Mouse (Mus musculus) intestine, embryonic 16.5 days (tissue): ENCODE measurements around the gene Gm20388. TPM values are rescaled to one million over a fixed set of nuclear protein-coding genes. Genes with fewer than 3 reads are reported as not detected.

ENCODE experiments used
- ATAC-seq: fragments of 200-750 bp; cut with Nextera tagmentation; 2 replicates; pipeline ENCODE4 v1.8.0; 2017; ENCODE audit warnings: moderate TSS enrichment, moderate library complexity
- H3K27ac ChIP-seq: fragments of 300-500 bp; sonication (generic); 2 replicates; pipeline ENCODE4 v1.5.1; 2014; ENCODE audit warnings: mild to moderate bottlenecking, low read length
- H3K27me3 ChIP-seq: fragments of 300-500 bp; sonication (generic); replicated peaks from 2 replicates; pipeline ENCODE4 v1.6.1; 2014; ENCODE audit warnings: low read length, control low read depth, mixed read lengths; ENCODE audit not compliant: control insufficient read depth, insufficient read depth
- H3K36me3 ChIP-seq: fragments of 300-500 bp; sonication (generic); 2 replicates; pipeline ENCODE4 v1.6.1; 2014; ENCODE audit warnings: low read length, control low read depth; ENCODE audit not compliant: control insufficient read depth, insufficient read depth
- H3K4me1 ChIP-seq: fragments of 300-500 bp; sonication (generic); 2 replicates; pipeline ENCODE4 v1.6.1; 2014; ENCODE audit warnings: low read length, control low read depth, mixed read lengths; ENCODE audit not compliant: control insufficient read depth, insufficient read depth
- H3K4me2 ChIP-seq: fragments of 300-500 bp; sonication (generic); 2 replicates; pipeline ENCODE4 v1.6.1; 2014; ENCODE audit warnings: low read depth, low read length, control low read depth
- H3K4me3 ChIP-seq: fragments of 300-500 bp; sonication (generic); 2 replicates; pipeline ENCODE4 v1.5.1; 2014; ENCODE audit warnings: mild to moderate bottlenecking, low read length
- H3K9ac ChIP-seq: fragments of 300-500 bp; sonication (generic); 2 replicates; pipeline ENCODE4 v1.6.1; 2014; ENCODE audit warnings: low read depth, low read length
- H3K9me3 ChIP-seq: fragments of 300-500 bp; sonication (generic); 2 replicates; pipeline ENCODE4 v1.6.1; 2016; ENCODE audit warnings: low read length, control low read depth; ENCODE audit not compliant: control insufficient read depth
- WGBS: fragments of 180-500 bp; shearing (Covaris S2); extraction: QIAGEN DNeasy Blood & Tissue Kit; methylation state at CpG from one replicate; pipeline ENCODE4 v1.1.7; 2014; 5-methylcytosine and 5-hydroxymethylcytosine counted together
- polyA plus RNA-seq: library from polyadenylated mRNA; unstranded; fragments of >200 nt; fragmentation: Nextera tagmentation; extraction: Ambion mirVana; gene quantifications from 2 replicates; pipeline ENCODE4 v1.2.1, GENCODE M21; 2015

The Gm20388 gene
- polyA plus RNA-seq, 1 experiment from 2014 or later: 5.8 TPM

DNA sequence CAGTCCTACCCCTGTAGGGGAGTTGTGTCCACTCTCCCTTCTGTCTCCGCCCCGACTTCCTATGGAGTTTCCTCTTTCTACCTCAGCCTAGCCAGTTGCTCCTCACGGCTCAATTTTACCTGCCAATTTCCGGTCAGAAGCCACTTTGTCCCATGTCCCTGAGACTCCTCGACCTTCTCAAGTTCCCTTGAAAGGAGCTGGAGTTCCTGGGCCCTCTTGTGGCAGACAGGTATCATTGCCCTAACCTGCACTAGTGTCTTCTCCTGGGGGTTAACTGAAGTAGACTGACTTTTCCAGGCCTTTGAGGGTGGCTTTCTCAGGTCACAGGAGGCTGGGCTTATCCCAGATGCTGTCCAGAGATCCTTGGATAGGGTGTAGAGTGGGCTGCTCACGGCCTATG is 897.1 kb downstream of the Gm20388 start:
- no peaks in the 10 kb centered on the region for H3K36me3 ChIP-seq
- H3K4me2 ChIP-seq: no peak overlapping the region
- peaks cover 7% of the 10 kb centered on the region for H3K4me1 ChIP-seq
- no peak overlapping the region for H3K4me3 ChIP-seq
- H3K9ac ChIP-seq: no peak overlapping the region
- no peaks in the 10 kb centered on the region for H3K9me3 ChIP-seq
- H3K27ac ChIP-seq: no peak overlapping the region
- 50% methylated on average over 6 of the region's 6 CpGs for WGBS
- no peaks in the 10 kb centered on the region; the same call in 1 of the 2 replicates for H3K27me3 ChIP-seq
- 0 out of 2 replicates have a peak, but pooled peaks have one; percentile 18 for ATAC-seq

DNA sequence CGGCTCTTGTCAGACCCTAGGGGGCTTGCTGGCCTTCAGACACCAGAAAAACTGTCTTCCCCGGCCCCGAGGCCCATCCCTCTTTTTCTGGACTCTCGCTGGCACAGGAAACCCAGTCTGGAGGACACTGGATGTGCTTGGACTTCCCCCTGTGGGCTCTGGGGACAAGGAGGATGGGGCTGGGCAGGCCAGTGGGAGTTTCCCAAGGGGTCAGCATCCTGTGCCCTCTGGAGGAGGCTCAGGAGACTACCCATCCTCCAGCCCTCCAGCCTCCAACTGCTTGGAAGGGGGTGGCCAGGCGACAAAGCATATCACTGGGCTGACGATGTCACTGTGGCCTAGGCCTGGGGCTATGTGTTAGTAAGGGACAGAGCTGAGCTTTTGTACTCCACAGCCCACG is 898.4 kb downstream of the Gm20388 start:
- Histone ChIP-seq H3K9me3 (no peaks in the 10 kb centered on the region), H3K9ac (no peak overlapping the region), H3K4me3 (no peak overlapping the region), H3K27ac (no peak overlapping the region), H3K36me3 (no peaks in the 10 kb centered on the region), H3K27me3 (no peaks in the 10 kb centered on the region; the same call in 1 of the 2 replicates), H3K4me2 (no peak overlapping the region), H3K4me1 (peaks cover 8% of the 10 kb centered on the region)
- no peak for ATAC-seq
- WGBS: 64% methylated on average over 7 of the region's 7 CpGs

DNA sequence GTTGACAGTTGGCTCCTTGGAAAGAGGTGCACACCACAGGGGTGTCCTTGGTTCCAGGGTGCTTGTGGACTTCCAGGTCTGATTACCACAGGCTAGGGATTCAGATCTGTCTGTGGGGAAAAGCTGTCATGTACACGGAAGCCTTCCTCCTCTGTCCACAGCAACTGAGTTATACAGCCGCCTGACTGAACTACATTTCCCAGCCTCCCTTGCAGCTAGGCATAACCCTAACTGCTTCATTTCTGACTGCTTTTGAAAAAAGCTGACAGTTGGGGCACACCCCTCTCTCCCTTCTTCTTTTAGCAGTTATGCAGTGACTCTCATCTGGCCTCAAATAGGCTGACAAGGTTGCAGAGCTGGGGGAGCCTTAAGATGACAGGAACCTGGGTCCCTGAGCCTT is 901.3 kb downstream of the Gm20388 start:
- WGBS: 60% methylated on average over 2 of the region's 2 CpGs
- no peak for ATAC-seq
- H3K9ac ChIP-seq: no peak overlapping the region
- peaks cover 4% of the 10 kb centered on the region; the same call in 1 of the 2 replicates for H3K4me1 ChIP-seq
- no peak overlapping the region for H3K4me3 ChIP-seq
- no peak overlapping the region for H3K27ac ChIP-seq
- no peaks in the 10 kb centered on the region; the same call in 1 of the 2 replicates for H3K27me3 ChIP-seq
- H3K36me3 ChIP-seq: no peaks in the 10 kb centered on the region
- H3K9me3 ChIP-seq: no peaks in the 10 kb centered on the region
- H3K4me2 ChIP-seq: no peak overlapping the region

DNA sequence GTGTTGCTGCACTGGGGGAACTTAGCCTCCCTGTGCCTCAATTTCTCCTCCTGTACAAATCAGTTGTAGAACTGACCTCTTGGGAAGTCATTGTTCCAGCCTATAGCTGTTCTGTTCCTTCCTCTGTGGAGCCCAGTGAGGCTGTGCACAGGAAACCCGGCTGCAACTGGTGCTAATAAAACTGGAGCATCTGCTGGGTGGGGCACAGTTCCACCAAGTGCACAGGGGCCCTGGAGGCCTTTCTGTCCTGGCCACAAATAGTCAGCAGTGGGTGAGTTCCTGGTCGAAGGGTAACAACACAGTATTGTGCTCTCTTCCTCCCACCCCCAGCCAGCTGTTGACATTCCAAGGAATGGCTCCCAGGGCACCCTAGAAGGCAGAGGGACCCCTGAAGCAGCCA is 902.4 kb downstream of the Gm20388 start:
- peak; percentile 60; the same call in 1 of the 2 replicates for ATAC-seq
- 55% methylated on average over 2 of the region's 2 CpGs for WGBS
- Histone ChIP-seq H3K4me3 (no peak overlapping the region), H3K4me2 (no peak overlapping the region), H3K9me3 (no peaks in the 10 kb centered on the region), H3K27me3 (no peaks in the 10 kb centered on the region; the same call in 1 of the 2 replicates), H3K27ac (no peak overlapping the region), H3K4me1 (peaks cover 4% of the 10 kb centered on the region; the same call in 1 of the 2 replicates), H3K9ac (no peak overlapping the region), H3K36me3 (no peaks in the 10 kb centered on the region)

DNA sequence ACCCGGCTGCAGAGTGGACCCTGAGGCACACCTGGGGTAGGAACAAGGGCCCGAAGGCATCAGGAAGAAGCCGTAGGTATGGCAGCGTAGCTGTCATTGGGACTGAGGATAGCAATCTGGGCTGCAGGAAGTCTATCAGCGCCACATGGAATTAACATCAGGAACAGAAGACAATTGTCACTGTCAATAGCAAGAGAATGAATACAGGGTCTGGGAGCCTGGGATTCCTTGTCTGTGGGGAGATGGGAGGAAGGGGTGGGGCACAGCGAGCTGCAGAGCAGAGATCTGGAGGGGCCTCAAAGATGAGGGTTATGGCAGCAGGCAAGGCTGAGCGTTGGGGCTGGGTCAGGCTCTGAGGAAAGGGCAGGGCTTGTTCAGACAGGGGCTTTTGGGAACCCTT is 903.2 kb downstream of the Gm20388 start:
- ATAC-seq: no peak
- no peak overlapping the region for H3K27ac ChIP-seq
- no peaks in the 10 kb centered on the region for H3K36me3 ChIP-seq
- H3K4me3 ChIP-seq: no peak overlapping the region
- WGBS: 80% methylated on average over 7 of the region's 7 CpGs
- H3K4me1 ChIP-seq: peaks cover 4% of the 10 kb centered on the region; the same call in 1 of the 2 replicates
- H3K4me2 ChIP-seq: no peak overlapping the region
- no peaks in the 10 kb centered on the region; the same call in 1 of the 2 replicates for H3K27me3 ChIP-seq
- H3K9me3 ChIP-seq: no peaks in the 10 kb centered on the region
- H3K9ac ChIP-seq: no peak overlapping the region

DNA sequence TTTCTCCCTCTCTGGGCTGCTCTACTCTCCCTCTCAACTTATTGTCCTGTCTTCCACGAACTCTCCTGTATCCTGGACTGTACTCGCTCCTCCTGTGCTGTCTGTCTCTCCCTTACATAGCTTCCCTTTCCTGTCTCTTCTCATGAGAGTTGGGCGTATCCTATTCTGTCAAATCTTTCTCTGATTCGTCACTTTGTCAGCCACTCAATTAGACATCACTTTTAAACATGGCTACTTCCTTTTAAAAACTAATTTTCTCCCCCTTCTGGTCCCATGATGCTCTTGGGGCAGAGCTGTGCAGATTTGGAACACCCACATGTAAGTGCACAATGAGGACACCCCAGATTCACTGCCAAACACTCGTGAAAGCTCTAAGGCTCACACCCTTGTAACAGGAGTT is 905.7 kb downstream of the Gm20388 start:
- no peak for ATAC-seq
- Histone ChIP-seq H3K4me3 (no peak overlapping the region), H3K36me3 (no peaks in the 10 kb centered on the region), H3K4me1 (peaks cover 4% of the 10 kb centered on the region; the same call in 1 of the 2 replicates), H3K27me3 (no peaks in the 10 kb centered on the region), H3K4me2 (no peak overlapping the region), H3K9me3 (peaks cover 3% of the 10 kb centered on the region; the same call in 1 of the 2 replicates), H3K9ac (no peak overlapping the region), H3K27ac (no peak overlapping the region)
- 82% methylated on average over 5 of the region's 5 CpGs for WGBS

DNA sequence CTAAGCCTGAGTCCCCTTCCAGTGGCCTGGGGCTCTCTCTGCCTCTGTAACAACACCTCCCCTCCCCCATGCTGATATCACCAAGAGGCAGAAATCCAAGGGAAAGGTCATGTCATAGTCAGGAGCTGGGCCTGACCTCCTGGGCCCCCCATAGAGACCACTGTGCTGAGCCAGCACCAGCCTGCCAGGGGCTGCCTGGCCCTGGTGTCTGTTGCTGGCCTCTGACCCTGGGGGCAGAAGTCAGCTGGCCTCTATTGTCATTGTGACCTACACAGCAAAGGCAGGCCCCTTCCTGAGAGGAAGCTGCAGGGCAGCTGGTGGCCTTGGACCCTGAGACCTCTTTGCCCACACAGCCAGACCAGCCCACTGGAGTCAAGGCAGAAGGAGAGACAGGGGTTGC is 909.3 kb downstream of the Gm20388 start:
- no peak overlapping the region for H3K4me2 ChIP-seq
- H3K27me3 ChIP-seq: no peaks in the 10 kb centered on the region
- H3K36me3 ChIP-seq: no peaks in the 10 kb centered on the region
- peaks cover 3% of the 10 kb centered on the region for H3K9me3 ChIP-seq
- no peak overlapping the region for H3K27ac ChIP-seq
- peaks cover 5% of the 10 kb centered on the region for H3K4me1 ChIP-seq
- no peak overlapping the region for H3K9ac ChIP-seq
- no peak for ATAC-seq
- no peak overlapping the region for H3K4me3 ChIP-seq

DNA sequence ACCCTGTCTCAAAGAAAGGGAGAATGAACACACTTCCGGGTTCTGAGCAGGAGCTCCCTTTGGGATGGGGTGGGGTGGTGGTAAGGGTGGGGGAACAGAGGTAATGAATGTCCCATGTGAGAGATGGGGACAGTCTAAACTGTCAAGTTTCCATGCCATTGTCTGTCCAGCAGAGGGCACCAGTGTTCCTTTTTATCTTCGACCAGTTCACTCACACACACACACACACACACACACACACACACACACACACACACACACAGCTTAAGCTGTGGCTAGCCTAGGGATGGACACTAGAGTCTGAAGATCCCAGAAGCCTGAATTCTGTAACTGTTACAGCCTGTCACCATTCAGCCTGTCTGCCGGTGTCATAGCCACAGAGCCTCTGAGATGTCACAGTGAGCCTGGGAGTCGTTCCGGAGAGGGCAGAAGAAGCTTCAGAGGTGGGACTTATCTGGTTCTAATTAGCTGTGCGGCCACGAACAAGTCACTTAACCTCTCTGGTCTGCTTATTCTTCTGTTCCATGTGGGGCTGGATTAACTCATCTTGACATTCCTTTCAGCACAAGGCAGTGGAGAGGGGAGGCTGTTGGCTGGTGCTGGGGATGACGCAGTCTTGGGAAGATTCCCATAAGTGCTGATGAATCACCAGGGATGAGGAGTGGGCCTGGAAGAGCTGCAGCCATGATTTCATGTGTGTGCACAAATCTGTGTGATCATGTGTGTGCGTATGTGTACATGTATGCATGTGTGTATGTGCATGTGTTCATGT is 910.9 kb downstream of the Gm20388 start:
- Histone ChIP-seq H3K9me3 (peaks cover 3% of the 10 kb centered on the region), H3K4me1 (peaks cover 5% of the 10 kb centered on the region), H3K4me2 (0 out of 2 replicates have a peak overlapping the region, but pooled peaks have one; percentile 16), H3K9ac (no peak overlapping the region), H3K27ac (peak overlapping the region; percentile 46), H3K36me3 (no peaks in the 10 kb centered on the region), H3K4me3 (no peak overlapping the region), H3K27me3 (0 out of 2 replicates have a peak, but pooled peaks cover 4% of the 10 kb centered on the region)
- WGBS: 26% methylated on average over 9 of the region's 9 CpGs
- ATAC-seq: peak; percentile 75

DNA sequence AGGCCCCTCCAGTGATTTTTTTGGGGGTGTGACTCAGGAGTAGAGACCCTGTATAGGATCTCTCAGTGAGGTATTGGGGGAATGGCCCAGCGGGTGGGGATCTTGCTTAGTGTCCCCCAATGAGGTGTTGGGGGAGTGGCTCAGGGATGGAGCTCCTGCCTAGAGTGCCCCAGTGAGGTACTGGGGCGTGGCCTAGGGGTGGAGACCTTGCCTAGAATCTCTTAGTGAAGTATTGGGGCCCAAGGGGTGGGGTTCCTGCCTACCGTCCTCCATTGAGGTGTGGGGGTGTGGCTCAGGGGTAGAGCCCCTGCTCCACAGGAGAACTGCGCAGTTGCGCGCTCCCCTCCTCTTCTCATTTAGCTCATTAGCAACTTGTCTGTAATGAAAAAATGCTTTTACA is 912.7 kb downstream of the Gm20388 start:
- peaks cover 3% of the 10 kb centered on the region for H3K9me3 ChIP-seq
- no peak overlapping the region for H3K4me3 ChIP-seq
- 52% methylated on average over 6 of the region's 6 CpGs for WGBS
- H3K9ac ChIP-seq: no peak overlapping the region
- H3K36me3 ChIP-seq: no peaks in the 10 kb centered on the region
- ATAC-seq: no peak
- 0 out of 2 replicates have a peak, but pooled peaks cover 4% of the 10 kb centered on the region for H3K27me3 ChIP-seq
- no peak overlapping the region for H3K27ac ChIP-seq
- no peak overlapping the region for H3K4me2 ChIP-seq
- H3K4me1 ChIP-seq: peaks cover 5% of the 10 kb centered on the region
